Mouse (Mus musculus) MEL (cell line): ENCODE measurements at regions not wholly inside any gene's neighbourhood (a gene's known extent, or its start where the extent isn't known, plus 50 kb on each side); places are given as distances from the start of the nearest gene placed in this dataset.

Experiments
- DNase-seq: peaks from one replicate; pipeline ENCODE4 v3.0.0; 2011; ENCODE audit warnings: low read depth, low spot score
- H3K27ac ChIP-seq: 2 replicates; pipeline ENCODE4 v1.5.1; 2012; ENCODE audit warnings: low read depth, mild to moderate bottlenecking, control low read depth, low read length, moderate library complexity; ENCODE audit not compliant: control insufficient read depth
- H3K27me3 ChIP-seq, 2 experiments: fragments of 150-350 bp in 1 of 2; sonication (generic) in 1 of 2; 2 replicates each; pipeline ENCODE4 v1.6.1; 2012; ENCODE audit warnings: low read length in 2 of 2, mild to moderate bottlenecking in 2 of 2, improper control_type of control experiment in 1 of 2, moderate library complexity in 1 of 2; ENCODE audit not compliant: insufficient read depth in 2 of 2, control insufficient read depth in 1 of 2
- H3K36me3 ChIP-seq, 2 experiments: 2 replicates each; pipeline ENCODE4 v1.6.1; 2012 to 2014; ENCODE audit warnings: low read length in 2 of 2, improper control_type of control experiment in 1 of 2, inconsistent platforms in 1 of 2, mild to moderate bottlenecking in 1 of 2; ENCODE audit not compliant: insufficient read depth in 2 of 2, control insufficient read depth in 1 of 2
- H3K4me1 ChIP-seq, 2 experiments: fragments of 150-350 bp in 1 of 2; sonication (generic) in 1 of 2; 2 replicates each; pipeline ENCODE4 v1.6.1; 2012; ENCODE audit warnings: low read length in 2 of 2, improper control_type of control experiment in 1 of 2, mild to moderate bottlenecking in 1 of 2; ENCODE audit not compliant: insufficient read depth in 2 of 2, control insufficient read depth in 1 of 2
- H3K4me3 ChIP-seq, 2 experiments: fragments of 150-350 bp in 1 of 2; sonication (generic) in 1 of 2; 2 replicates each; pipeline ENCODE4 v1.5.1; 2012; ENCODE audit warnings: low read depth in 2 of 2, low read length in 2 of 2, mild to moderate bottlenecking in 2 of 2, moderate library complexity in 2 of 2, control low read depth in 1 of 2, improper control_type of control experiment in 1 of 2; ENCODE audit not compliant: control insufficient read depth in 1 of 2, insufficient read depth in 1 of 2
- H3K79me2 ChIP-seq: 2 replicates; pipeline ENCODE4 v1.6.1; 2012; ENCODE audit warnings: mild to moderate bottlenecking, low read length, moderate library complexity; ENCODE audit not compliant: control insufficient read depth, poor library complexity, insufficient read depth
- H3K9ac ChIP-seq: 2 replicates; pipeline ENCODE4 v1.6.1; 2012; ENCODE audit warnings: low read depth, mild to moderate bottlenecking, control low read depth, low read length, moderate library complexity; ENCODE audit not compliant: control insufficient read depth, poor library complexity, severe bottlenecking
- H3K9me3 ChIP-seq: fragments of 150-350 bp; sonication (generic); replicated peaks from 2 replicates; pipeline ENCODE4 v1.6.1; 2012; ENCODE audit warnings: mild to moderate bottlenecking, low read length, improper control_type of control experiment, moderate library complexity; ENCODE audit not compliant: insufficient read depth
- CTCF ChIP-seq, 3 experiments: IDR thresholded peaks in 2 of 3; conservative IDR thresholded peaks in 1 of 3; 2 replicates each; pipeline ENCODE4 v1.5.1; 2011 to 2012; ENCODE audit warnings: low read length in 3 of 3, low read depth in 2 of 3, mild to moderate bottlenecking in 2 of 3, improper control_type of control experiment in 1 of 3, inconsistent platforms in 1 of 3, mixed read lengths in 1 of 3, moderate library complexity in 1 of 3; ENCODE audit not compliant: control insufficient read depth in 1 of 3, insufficient read depth in 1 of 3, poor library complexity in 1 of 3, severe bottlenecking in 1 of 3
- ELF1 ChIP-seq: IDR thresholded peaks from 2 replicates; pipeline ENCODE4 v1.6.1; 2014; ENCODE audit warnings: low read depth, mild to moderate bottlenecking, inconsistent platforms, low read length, improper control_type of control experiment, moderate library complexity
- EP300 ChIP-seq, 2 experiments: IDR thresholded peaks; 2 replicates each; pipeline ENCODE4 v1.6.1; 2011; ENCODE audit warnings: improper control_type of control experiment in 2 of 2, low read length in 2 of 2, low read depth in 1 of 2, mild to moderate bottlenecking in 1 of 2
- GABPA ChIP-seq: IDR thresholded peaks from 2 replicates; pipeline ENCODE4 v1.6.1; 2012; ENCODE audit warnings: low read depth, mild to moderate bottlenecking, inconsistent platforms, low read length, improper control_type of control experiment, moderate library complexity
- HCFC1 ChIP-seq: IDR thresholded peaks from 2 replicates; pipeline ENCODE4 v1.6.1; 2012; ENCODE audit warnings: low read depth, mild to moderate bottlenecking, inconsistent platforms, low read length, improper control_type of control experiment, moderate library complexity
- JUND ChIP-seq: IDR thresholded peaks from 2 replicates; pipeline ENCODE4 v1.6.1; 2011; ENCODE audit warnings: low read depth, mild to moderate bottlenecking, improper control_type of control experiment, low read length
- MAFK ChIP-seq: IDR thresholded peaks from 2 replicates; pipeline ENCODE4 v1.6.1; 2011; ENCODE audit warnings: low read depth, mild to moderate bottlenecking, low read length, improper control_type of control experiment, borderline replicate concordance
- MAX ChIP-seq: IDR thresholded peaks from 2 replicates; pipeline ENCODE4 v1.6.1; 2011; ENCODE audit warnings: low read length, improper control_type of control experiment
- MEF2A ChIP-seq: IDR thresholded peaks from 2 replicates; pipeline ENCODE4 v1.6.1; 2014; ENCODE audit warnings: low read depth, mild to moderate bottlenecking, inconsistent platforms, low read length, improper control_type of control experiment; ENCODE audit not compliant: poor library complexity, insufficient replicate concordance, severe bottlenecking; ENCODE audit errors: extremely low read depth
- MXI1 ChIP-seq: IDR thresholded peaks from 2 replicates; pipeline ENCODE4 v1.6.1; 2011; ENCODE audit warnings: mild to moderate bottlenecking, low read depth, low read length, improper control_type of control experiment
- RAD21 ChIP-seq: IDR thresholded peaks from 2 replicates; pipeline ENCODE4 v1.6.1; 2011; ENCODE audit warnings: mild to moderate bottlenecking, low read depth, low read length, improper control_type of control experiment
- SIN3A ChIP-seq: IDR thresholded peaks from 2 replicates; pipeline ENCODE4 v1.6.1; 2012; ENCODE audit warnings: low read length, improper control_type of control experiment, inconsistent platforms
- SMC3 ChIP-seq: IDR thresholded peaks from 2 replicates; pipeline ENCODE4 v1.6.1; 2011; ENCODE audit warnings: low read depth, low read length, improper control_type of control experiment
- TAL1 ChIP-seq: IDR thresholded peaks from 2 replicates; pipeline ENCODE4 v1.6.1; 2012; ENCODE audit warnings: mild to moderate bottlenecking, inconsistent platforms, low read length, moderate library complexity, mixed read lengths
- USF1 ChIP-seq: IDR thresholded peaks from 2 replicates; pipeline ENCODE4 v1.6.1; 2014; ENCODE audit warnings: low read depth, mild to moderate bottlenecking, inconsistent platforms, low read length, improper control_type of control experiment, moderate library complexity
- USF2 ChIP-seq, 2 experiments: IDR thresholded peaks; 2 replicates each; pipeline ENCODE4 v1.6.1; 2011 to 2012; ENCODE audit warnings: improper control_type of control experiment in 2 of 2, low read length in 2 of 2, borderline replicate concordance in 1 of 2, inconsistent platforms in 1 of 2, low read depth in 1 of 2, mild to moderate bottlenecking in 1 of 2; ENCODE audit not compliant: insufficient read depth in 1 of 2
- ZKSCAN1 ChIP-seq: IDR thresholded peaks from 2 replicates; pipeline ENCODE4 v1.6.1; 2012; ENCODE audit warnings: low read depth, mild to moderate bottlenecking, inconsistent platforms, low read length, improper control_type of control experiment, moderate library complexity
- ZMIZ1 ChIP-seq: IDR thresholded peaks from 2 replicates; pipeline ENCODE4 v1.6.1; 2012; ENCODE audit warnings: low read depth, mild to moderate bottlenecking, inconsistent platforms, low read length, improper control_type of control experiment, moderate library complexity
- ZNF384 ChIP-seq: IDR thresholded peaks from 2 replicates; pipeline ENCODE4 v1.6.1; 2012; ENCODE audit warnings: low read depth, mild to moderate bottlenecking, inconsistent platforms, low read length, improper control_type of control experiment

DNA sequence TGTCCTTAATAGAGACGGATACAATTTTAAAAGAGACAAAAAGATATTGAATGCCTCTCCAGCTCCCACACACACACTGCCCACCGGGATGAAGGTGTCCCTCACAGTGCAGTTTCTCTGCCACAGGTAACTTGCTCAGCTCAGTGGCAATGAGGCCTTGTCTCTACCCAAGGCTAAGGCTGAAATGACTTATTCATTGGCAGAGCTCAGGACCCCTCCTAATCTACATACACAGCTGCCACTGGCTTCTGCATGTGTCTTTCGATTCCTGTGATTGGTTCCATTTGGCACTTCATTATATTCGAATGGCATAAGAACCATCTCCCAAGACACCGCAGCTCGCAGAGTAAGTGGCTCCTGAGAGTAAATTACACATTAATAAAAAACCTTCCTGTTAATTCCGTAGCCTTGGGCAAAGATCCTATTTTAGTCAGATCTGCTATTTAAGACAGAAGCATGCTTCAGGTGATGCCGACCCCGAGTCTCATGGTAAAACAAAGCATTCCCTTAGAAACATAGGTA, 122.2 kb downstream of the Rap2a start:
- H3K9ac ChIP-seq, result no peak overlapping the region
- H3K4me3 ChIP-seq, result no peak overlapping the region
- no peaks in the 10 kb centered on the region for H3K4me1 ChIP-seq
- H3K27me3 ChIP-seq, result no peaks in the 10 kb centered on the region
- TF ChIP-seq JUND (no peak), USF2 (IDR thresholded peaks at IDR 0.05; ENCODE audit: borderline replicate concordance in 1 of 2, insufficient read depth in 1 of 2, low read depth in 1 of 2, low read length in 2 of 2) (no peak), ZKSCAN1 (no peak), SIN3A (no peak), ZNF384 (no peak), TAL1 (no peak), GABPA (no peak), HCFC1 (no peak), MXI1 (no peak), EP300 (IDR thresholded peaks at IDR 0.05; ENCODE audit: low read depth in 1 of 2, low read length in 2 of 2) (no peak), CTCF (IDR thresholded peaks at IDR 0.05 in 2 of 3, conservative IDR thresholded peaks at IDR 0.05 in 1 of 3; ENCODE audit: control insufficient read depth in 1 of 3, insufficient read depth in 1 of 3, low read depth in 2 of 3, low read length in 3 of 3, poor library complexity in 1 of 3, severe bottlenecking in 1 of 3) (no peak), USF1 (no peak), MEF2A (no peak), SMC3 (no peak), MAX (no peak)
- TF ChIP-seq, all 39 proteins: peak for 0
- Histone ChIP-seq H3K27ac (no peak overlapping the region), H3K9me3 (no peaks in the 10 kb centered on the region), H3K79me2 (no peaks in the 10 kb centered on the region), H3K36me3 (no peaks in the 10 kb centered on the region)
- DNase-seq, result no peak

DNA sequence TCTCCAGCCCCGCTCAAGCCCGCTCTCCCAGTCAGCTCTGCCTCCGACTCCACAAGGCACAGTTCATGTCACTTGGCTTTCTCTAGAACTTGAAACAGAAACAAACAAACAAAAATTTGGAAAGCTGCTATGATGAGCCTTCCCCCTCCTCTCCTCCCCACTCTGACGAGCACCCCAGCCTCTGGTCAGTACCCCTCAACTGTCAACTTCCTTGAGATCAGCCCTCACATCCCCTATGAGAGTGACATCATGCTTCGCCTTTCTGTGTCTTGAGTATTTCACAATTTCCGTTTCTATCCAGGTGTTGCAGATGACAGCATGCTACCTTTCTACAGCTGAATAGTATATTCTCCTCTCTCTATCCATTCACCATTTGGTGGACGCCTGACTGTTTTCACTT, 123.3 kb downstream of the Rap2a start:
- Histone ChIP-seq H3K27me3 (no peaks in the 10 kb centered on the region), H3K4me1 (no peaks in the 10 kb centered on the region), H3K79me2 (no peaks in the 10 kb centered on the region), H3K36me3 (no peaks in the 10 kb centered on the region), H3K9ac (no peak overlapping the region), H3K27ac (no peak overlapping the region), H3K9me3 (no peaks in the 10 kb centered on the region), H3K4me3 (no peak overlapping the region)
- TF ChIP-seq SIN3A (no peak), MAFK (no peak), ZMIZ1 (no peak), MEF2A (no peak), ELF1 (no peak), HCFC1 (no peak), RAD21 (no peak)
- DNase-seq, result no peak
